Mouse (Mus musculus): ENCODE measurements at regions not wholly inside any gene's neighbourhood (a gene's known extent, or its start where the extent isn't known, plus 50 kb on each side); places are given as distances from the start of the nearest gene placed in this dataset.
A peak's percentile ranks its signal among the peaks of the same experiment; 100 is the strongest.

DNA sequence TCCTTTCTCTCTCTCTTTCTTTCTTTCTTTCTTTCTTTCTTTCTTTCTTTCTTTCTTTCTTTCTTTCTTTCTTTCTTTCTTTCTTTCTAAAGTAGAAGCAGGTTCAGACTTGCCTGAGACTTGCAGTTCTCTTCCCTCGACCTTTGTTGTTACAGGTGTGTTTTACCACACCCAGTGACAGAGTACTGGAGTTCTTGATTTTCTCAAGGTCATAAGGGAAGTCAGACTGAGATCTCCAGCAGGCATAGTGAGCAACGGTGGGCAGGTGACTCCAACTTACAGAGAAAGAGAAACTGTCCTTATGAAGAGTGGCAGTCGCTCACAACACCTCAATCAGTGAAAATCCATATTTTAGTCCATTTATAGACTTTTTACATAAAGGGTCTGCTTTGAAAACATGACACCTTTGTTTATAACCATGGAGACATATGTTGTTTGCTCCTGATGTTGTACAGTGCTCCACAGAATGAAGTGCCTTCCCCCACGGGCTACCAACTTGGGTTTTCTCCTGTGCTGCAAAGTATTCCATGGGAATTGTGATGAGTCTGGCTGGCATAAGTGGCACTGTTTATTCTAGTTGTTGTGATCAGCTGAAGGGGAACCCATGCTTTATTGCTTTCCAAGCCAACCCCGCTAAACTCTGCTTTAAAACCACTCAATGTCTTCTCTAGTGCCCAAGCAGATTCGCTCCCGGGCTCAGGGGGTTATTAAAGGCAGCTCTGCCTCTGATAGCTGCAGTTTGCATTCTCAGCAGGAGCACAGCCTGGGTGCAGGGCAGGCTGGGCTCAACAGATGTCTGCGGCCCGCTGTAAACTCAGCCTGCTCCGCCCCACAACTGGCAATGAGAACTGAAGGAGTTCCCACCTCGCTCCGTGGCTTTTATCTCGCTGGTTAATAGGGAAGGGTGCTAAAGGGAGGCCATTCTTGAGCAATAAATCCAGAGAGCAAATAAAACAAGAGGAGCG lies 132.6 kb upstream of the Jade1 start:
- DNase-seq (ENCODE audit: low read depth, low spot score), result peak; percentile 86

GRCm38 (mm10) chr3:41413771-41414170 lies 141.8 kb upstream of the Jade1 start:
- DNase-seq (ENCODE audit: low read depth, low spot score), result no peak

DNA sequence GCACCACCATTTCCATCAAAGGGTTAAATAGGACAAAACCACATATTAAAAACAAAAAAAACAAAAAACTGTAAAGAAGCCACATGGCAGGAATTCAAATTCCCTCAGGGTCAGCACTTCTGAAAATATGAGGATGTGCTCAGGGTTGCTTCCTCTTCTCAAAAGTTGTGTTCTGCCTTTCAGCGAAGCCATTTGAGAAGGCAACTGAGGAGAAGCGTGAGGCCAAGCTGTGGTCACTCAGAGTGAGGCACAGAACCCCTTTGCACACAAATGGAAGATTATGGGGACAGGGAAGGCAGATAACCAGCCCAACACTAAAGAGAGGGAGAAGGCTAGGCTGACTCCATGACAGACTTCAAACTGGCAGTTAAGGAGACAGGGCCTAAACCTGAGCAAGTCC lies 142.8 kb upstream of the Jade1 start:
- no peak for DNase-seq (ENCODE audit: low read depth, low spot score)

DNA sequence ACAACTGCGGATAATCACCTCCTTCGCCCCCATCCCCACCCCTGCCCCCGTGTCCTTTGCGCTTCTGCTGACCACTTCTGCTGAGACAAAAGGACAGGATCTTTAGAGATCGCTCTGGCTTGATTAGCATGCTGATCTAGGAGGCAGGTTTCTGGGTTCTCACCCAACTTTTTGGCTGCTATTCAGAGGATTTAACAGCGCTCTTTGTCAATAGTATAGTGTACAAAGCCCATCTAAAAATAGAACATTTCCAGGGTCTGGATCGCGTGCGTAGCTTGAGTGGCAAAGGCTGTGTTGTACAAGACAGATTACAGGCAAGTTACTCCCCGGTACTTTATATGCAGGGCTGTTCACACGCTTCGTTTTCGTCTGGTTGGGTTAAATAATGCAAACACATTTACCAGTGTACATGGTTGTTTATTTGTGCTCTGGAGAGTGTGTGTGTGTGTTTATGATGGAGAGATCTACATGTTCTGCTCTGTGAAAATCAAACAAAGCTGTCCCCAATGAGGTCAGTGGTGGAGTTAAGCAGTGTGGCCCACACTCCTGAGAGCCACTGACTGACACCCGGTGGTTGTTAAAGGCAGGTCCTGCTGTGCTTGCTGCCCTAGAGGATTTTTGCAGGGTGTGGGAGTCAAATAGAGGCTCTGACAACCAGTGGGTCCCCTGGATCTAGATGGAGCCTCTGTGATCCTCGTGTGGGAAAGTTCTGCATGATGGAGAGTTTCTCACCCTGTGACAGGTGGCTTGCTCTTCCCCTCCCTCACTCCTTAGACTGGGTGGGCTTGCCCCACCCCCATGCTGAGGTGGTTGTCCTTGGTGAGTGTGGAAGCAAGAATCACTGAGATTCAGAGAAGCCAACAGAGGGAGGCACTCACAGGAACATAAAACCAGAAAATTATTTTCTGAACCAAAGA lies 146.5 kb upstream of the Jade1 start:
- peak; percentile 14 for DNase-seq (ENCODE audit: low read depth, low spot score)

DNA sequence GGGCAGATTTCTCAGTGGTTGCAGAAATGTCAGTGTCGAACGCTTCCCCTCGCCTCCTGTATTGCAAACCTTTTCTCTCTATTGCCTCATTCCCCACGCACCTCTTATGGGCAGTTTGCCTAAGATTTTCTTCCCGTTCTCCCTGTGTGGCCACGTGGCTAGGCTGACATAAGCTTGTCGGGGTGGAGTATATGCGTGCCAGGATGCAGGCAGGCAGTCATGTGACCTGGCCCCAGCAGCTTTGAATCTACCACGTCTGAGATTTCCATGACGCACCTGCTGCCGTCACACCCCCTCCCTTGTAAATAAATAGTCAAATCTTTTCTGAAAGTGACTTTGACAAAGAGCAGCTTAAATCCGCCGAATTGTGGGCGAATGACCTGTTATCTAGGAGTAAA lies 147.1 kb upstream of the Jade1 start:
- DNase-seq (ENCODE audit: low read depth, low spot score), result peak; percentile 53

GRCm38 (mm10) chr3:41407988-41408387 lies 147.5 kb upstream of the Jade1 start:
- no peak for DNase-seq (ENCODE audit: low read depth, low spot score)

DNA sequence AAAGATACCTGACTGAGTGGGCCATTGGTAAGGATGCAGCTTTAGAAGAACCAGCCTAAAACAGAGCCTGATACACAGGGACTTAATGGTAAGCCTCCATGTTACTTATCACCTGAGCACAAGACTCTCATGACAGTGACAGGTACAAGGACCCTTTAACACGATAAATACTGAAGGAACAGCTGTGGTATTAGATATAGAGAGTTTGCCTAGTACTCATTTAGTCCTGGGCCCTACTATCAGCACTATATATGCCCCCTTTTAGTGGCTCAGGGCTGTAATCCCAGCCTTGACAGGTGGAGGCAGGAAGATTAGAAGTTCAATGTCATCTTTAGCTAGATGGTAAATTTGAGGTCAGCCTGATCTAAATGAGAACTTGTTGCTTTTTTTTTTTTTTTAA lies 148.0 kb upstream of the Jade1 start:
- no peak for DNase-seq (ENCODE audit: low read depth, low spot score)

- no peak for DNase-seq (ENCODE audit: low read depth, low spot score)
Measured at GRCm38 (mm10) chr3:41401881-41402280, 153.7 kb upstream of the Jade1 start.

GRCm38 (mm10) chr3:41389868-41390267 lies 165.7 kb upstream of the Jade1 start:
- no peak for DNase-seq (ENCODE audit: low read depth, low spot score)

DNA sequence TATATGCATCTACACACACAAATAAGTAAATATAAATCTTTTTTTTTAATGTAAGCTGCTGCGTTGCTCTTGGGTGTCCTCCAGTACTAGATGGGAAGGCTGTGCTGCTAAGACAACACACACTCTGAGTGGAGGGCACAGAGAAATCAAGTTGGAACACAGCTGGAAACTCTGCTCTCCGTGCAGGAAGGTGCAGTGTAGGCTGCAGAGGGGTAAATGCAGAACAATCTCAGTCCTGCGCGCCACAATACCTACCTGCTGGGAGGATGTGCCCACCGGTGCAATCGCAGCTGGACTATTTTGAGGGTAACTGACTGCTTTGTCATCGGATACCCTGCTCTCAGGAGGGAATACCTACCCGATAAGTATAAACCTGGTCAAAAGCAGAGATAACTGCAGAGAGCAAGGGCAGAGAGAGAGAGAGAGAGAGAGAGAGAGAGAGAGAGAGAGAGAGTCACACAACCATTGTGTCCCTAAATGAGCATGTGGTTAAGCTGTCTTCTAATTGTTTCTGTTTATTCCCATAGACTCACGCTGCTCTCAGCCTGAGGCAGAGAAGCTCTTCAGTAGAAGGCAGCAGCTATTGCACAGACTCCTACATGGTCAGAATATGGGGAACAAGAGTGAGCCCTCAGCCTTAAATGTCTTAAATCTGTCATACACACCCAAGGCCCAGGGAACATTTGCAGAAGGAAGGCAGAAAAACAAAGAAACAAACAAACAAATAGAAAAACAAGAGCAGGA lies 167.9 kb upstream of the Jade1 start:
- DNase-seq (ENCODE audit: low read depth, low spot score), result no peak

DNA sequence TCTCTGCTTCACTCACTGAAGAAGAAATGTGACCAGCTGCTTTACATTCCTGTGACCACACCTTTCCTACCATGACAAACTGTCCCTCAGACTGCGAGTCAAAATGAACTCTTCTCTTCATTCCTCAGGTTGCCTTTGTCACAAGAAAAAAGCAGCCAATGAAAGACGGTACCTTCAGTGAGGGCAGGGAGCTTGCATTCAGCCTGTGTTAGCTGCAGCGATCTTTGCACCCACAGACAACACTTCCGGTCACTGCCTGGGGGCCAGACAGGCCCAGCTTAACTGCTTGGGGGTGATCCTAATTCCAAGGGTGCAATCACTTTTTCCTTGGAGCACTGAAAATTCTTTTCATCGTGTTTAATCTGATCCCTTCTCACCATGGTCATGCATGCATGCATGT lies 169.2 kb upstream of the Jade1 start:
- no peak for DNase-seq (ENCODE audit: low read depth, low spot score)

GRCm38 (mm10) chr3:41384410-41384809 lies 171.1 kb upstream of the Jade1 start:
- DNase-seq (ENCODE audit: low read depth, low spot score), result no peak

GRCm38 (mm10) chr3:41378576-41378975 lies 177.0 kb upstream of the Jade1 start:
- no peak for DNase-seq (ENCODE audit: low read depth, low spot score)

- DNase-seq (ENCODE audit: low read depth, low spot score), result no peak
Measured at GRCm38 (mm10) chr3:41377826-41378406, 177.6 kb upstream of the Jade1 start.

GRCm38 (mm10) chr3:41376848-41377582 lies 178.5 kb upstream of the Jade1 start:
- no peak for DNase-seq (ENCODE audit: low read depth, low spot score)

DNA sequence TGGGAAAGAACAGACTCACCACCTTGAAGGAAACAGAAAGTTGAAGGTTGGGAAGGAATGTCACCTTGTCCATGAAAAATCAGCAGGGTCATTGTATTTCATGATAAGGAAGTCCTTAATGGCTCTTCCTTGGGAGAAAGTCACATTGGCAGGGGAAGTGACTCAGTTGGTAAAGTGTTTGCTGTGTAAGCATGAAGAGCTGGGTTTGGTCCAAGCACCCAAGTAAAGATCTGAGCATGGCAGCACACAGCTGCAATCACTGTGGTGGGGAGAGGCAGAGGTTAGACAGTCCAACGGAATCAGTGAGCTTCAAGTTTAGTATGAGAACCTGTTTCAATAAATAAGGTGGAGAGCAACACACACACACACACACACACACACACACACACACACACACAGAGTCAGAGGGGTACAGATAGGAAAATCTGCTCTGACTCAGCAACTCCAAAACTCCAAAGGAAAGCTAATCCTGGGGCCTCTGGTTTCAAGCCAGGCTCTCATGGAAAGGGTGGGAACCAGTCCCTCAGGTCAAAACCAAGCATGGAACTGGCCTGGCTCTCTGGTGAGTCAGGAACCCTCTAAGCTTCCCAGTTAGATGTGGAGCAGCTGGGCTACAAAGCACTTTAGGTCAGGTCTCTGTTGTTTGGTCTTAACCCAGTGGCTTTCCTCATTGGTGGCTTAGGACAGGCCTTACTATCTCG lies 180.2 kb upstream of the Jade1 start:
- no peak for DNase-seq (ENCODE audit: low read depth, low spot score)

- no peak for DNase-seq (ENCODE audit: low read depth, low spot score)
Measured at GRCm38 (mm10) chr3:41373198-41373597, 182.3 kb upstream of the Jade1 start.

- DNase-seq (ENCODE audit: low read depth, low spot score), result no peak
Measured at GRCm38 (mm10) chr3:41368351-41369101, 187.0 kb upstream of the Jade1 start.

DNA sequence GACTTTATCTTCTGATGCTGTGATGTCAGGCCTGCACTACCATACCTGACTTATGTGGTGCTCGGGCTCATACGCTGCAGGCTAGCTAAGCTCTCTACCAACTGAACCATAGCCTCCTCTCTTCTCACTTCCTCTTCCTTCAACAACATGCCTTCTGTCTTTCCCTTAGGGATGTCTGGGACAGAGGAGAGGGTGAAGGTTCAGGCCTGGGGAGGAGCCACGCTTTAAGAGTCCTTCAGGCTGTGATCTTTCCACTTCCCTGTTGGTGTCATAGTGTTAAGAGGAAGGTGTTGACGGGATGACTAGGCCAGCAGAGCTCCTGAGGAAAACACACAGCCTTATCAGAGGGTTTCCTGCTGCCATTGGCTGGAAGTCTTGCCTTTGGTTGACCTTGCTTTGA lies 188.8 kb upstream of the Jade1 start:
- DNase-seq (ENCODE audit: low read depth, low spot score), result no peak
